Mouse (Mus musculus) testis, adult 2 months (tissue): ENCODE measurements around the gene Apex2. TPM values are rescaled to one million over a fixed set of nuclear protein-coding genes. Genes with fewer than 3 reads are reported as not detected.

ENCODE experiments used
- H3K27ac ChIP-seq: fragments of 200-500 bp; 2 replicates; pipeline ENCODE4 v1.5.1; 2012; ENCODE audit warnings: low read depth, low read length; ENCODE audit not compliant: control insufficient read depth, insufficient read depth
- H3K27me3 ChIP-seq: fragments of 200-500 bp; 2 replicates; pipeline ENCODE4 v1.6.1; 2012; ENCODE audit warnings: mild to moderate bottlenecking, low read length, moderate library complexity; ENCODE audit not compliant: control insufficient read depth, insufficient read depth
- H3K36me3 ChIP-seq: fragments of 200-500 bp; 2 replicates; pipeline ENCODE4 v1.6.1; 2012; ENCODE audit warnings: mild to moderate bottlenecking, low read length; ENCODE audit not compliant: control insufficient read depth, insufficient read depth
- H3K4me1 ChIP-seq: fragments of 200-500 bp; 2 replicates; pipeline ENCODE4 v1.6.1; 2012; ENCODE audit warnings: low read length; ENCODE audit not compliant: control insufficient read depth, insufficient read depth
- H3K4me3 ChIP-seq: fragments of 200-500 bp; 2 replicates; pipeline ENCODE4 v1.5.1; 2012; ENCODE audit warnings: low read depth, mild to moderate bottlenecking, low read length, moderate library complexity, mixed read lengths; ENCODE audit not compliant: control insufficient read depth
- CTCF ChIP-seq: fragments of 200-500 bp; IDR thresholded peaks from 2 replicates; pipeline ENCODE4 v1.5.1; 2012; ENCODE audit warnings: low read depth, mild to moderate bottlenecking, inconsistent platforms, low read length, moderate library complexity; ENCODE audit not compliant: control insufficient read depth, insufficient read depth, insufficient replicate concordance
- POLR2A ChIP-seq: fragments of 200-500 bp; IDR thresholded peaks from 2 replicates; pipeline ENCODE4 v1.6.1; 2012; ENCODE audit warnings: low read depth, mild to moderate bottlenecking, inconsistent platforms, low read length, moderate library complexity; ENCODE audit not compliant: control insufficient read depth
- polyA plus RNA-seq: library from polyadenylated mRNA; depleted of rRNA; stranded (reverse); fragments of >200 nt; gene quantifications from 2 replicates; pipeline ENCODE4 v1.2.3, GENCODE M21; 2012

Gene Apex2
- polyA plus RNA-seq, 1 experiment: 2.8 TPM

DNA sequence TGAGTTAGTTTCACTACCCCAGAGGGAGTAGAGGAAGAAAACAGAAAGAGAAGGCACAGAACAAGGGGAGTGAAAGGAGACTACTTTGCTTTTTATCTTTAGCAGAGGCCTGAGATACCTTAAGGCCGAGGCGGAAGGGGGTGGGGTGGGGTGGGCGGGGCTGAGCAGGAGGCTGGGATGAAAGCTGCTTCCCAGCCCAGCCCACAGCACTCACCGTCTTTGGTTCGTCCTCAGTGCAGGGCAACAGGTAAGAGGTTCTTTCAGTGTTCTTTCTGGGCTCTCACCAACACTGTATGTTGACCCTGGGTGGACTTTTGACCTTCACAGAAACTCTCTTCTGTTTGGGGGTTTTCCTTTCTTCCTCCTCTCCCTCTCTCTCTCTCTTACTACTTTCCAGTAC, 42.4 kb downstream of the Apex2 start, which contains the start of gene Alas2:
Gene Alas2, plus strand, starts transcription at position 137 of the 400 bp plus-strand sequence.
- no peaks in the 10 kb centered on the region for H3K4me1 ChIP-seq
- no peaks in the 10 kb centered on the region for H3K27me3 ChIP-seq
- TF ChIP-seq CTCF (no peak), POLR2A (no peak)
- H3K27ac ChIP-seq: no peak within 1 kb of the TSS
- H3K36me3 ChIP-seq: no peaks in the 10 kb centered on the region
- no peak within 1 kb of the TSS for H3K4me3 ChIP-seq

DNA sequence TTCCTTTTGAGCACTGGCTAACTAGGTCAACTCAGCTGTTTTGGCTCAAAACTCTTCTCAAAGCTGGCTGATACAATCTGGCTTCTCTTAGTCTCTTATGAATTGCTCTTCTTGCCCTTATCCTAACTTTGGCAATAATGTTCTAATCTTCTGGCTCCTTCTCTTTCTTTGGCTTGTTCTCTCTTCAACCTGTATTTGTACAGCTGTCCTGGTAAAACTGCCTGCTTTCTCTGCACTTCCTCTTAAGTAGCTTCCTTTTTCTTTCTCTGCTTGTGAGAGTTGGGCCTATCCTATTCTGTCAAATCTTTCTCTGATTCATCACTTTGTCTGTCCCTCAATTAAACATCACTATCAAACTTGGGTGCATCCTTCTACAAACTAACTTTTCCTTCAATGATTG, 48.0 kb downstream of the Apex2 start:
- no peak overlapping the region for H3K4me3 ChIP-seq
- no peaks in the 10 kb centered on the region for H3K27me3 ChIP-seq
- TF ChIP-seq POLR2A (no peak), CTCF (no peak)
- H3K27ac ChIP-seq: no peak overlapping the region
- no peaks in the 10 kb centered on the region for H3K36me3 ChIP-seq
- no peaks in the 10 kb centered on the region for H3K4me1 ChIP-seq

DNA sequence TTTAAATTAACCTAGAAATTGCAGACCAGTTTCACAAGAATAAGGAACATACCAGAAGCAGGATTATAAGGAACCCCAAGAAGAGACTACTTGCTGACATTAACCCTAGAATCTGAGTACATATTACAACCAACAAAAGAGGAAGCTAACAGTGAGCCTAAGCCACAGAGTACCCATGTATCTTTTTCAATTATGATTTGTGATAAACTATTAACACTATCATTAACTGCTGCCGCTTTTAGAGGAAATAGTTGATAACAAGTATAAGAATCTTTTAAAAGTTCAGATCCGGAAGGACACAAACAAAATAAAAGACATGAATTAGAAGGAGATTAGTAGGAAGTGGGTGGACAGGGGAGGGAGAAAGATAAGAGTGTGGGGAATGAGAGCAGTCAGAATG, 49.6 kb downstream of the Apex2 start:
- TF ChIP-seq POLR2A (no peak), CTCF (no peak)
- Histone ChIP-seq H3K4me1 (no peaks in the 10 kb centered on the region), H3K27me3 (no peaks in the 10 kb centered on the region), H3K4me3 (no peak overlapping the region), H3K27ac (no peak overlapping the region), H3K36me3 (no peaks in the 10 kb centered on the region)

DNA sequence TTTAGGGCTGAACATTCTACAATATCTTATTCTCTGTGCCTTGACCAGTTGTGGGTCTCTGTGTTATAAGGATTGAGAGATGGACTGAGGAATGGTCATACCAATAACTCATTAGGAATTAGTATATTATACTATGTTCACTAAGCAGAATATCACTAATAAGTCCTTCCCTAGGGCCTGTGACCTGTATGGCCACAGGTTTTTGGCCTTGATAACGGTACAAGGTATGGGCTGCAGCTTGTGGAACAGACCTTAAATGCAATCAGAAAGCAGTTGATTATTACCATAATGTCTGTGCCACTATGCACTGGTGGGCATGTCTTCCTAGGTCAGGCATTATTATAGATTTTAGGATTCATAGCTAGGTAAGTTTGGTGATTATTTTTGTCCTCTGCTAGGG, 73.2 kb downstream of the Apex2 start:
- no peak overlapping the region for H3K27ac ChIP-seq
- H3K4me1 ChIP-seq: no peaks in the 10 kb centered on the region
- H3K27me3 ChIP-seq: no peaks in the 10 kb centered on the region
- TF ChIP-seq POLR2A: no peak
- no peaks in the 10 kb centered on the region for H3K36me3 ChIP-seq
- H3K4me3 ChIP-seq: no peak overlapping the region

DNA sequence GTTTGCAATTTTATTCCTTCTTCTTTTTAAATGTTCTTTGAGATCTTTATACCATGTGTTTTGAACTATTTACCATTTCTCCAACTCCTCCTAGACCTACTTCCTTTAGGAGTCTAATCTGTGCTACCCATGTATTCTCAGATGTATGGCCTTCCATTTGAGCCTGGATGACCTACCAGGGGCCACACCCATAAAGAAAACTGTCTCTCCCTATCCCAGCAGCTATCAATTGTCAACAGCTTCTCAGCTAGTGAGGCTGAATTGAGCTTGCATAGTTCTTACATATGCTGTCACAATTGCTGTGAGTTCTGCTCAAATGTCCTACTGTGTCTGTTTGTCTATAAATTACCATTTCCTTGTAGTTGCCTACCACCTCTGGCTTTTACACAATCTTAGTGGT, 73.7 kb downstream of the Apex2 start:
- Histone ChIP-seq H3K27ac (no peak overlapping the region), H3K4me3 (no peak overlapping the region), H3K4me1 (no peaks in the 10 kb centered on the region), H3K36me3 (no peaks in the 10 kb centered on the region), H3K27me3 (no peaks in the 10 kb centered on the region)
- no peak for TF ChIP-seq CTCF
- TF ChIP-seq POLR2A: no peak

DNA sequence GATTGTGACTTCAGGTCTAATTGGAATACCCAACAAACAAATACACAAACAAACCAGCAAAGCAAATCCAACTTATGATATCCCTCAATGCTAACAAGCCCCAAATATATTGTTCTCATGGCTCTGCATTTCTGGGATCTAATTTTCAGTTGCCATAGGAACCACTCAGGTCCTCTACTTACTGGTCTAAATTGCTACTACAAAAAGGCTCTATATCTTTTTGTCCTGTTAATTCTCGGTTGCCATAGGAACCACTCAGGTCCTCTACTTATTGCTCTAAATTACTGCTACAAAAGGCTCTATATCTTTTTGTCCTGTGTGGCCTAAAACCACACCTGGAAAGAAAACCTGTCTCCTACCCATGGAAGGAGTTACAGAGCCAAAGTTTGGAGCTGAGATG, 75.5 kb downstream of the Apex2 start:
- Histone ChIP-seq H3K4me1 (no peaks in the 10 kb centered on the region), H3K36me3 (no peaks in the 10 kb centered on the region), H3K4me3 (no peak overlapping the region), H3K27ac (no peak overlapping the region), H3K27me3 (no peaks in the 10 kb centered on the region)
- TF ChIP-seq POLR2A (no peak), CTCF (no peak)

DNA sequence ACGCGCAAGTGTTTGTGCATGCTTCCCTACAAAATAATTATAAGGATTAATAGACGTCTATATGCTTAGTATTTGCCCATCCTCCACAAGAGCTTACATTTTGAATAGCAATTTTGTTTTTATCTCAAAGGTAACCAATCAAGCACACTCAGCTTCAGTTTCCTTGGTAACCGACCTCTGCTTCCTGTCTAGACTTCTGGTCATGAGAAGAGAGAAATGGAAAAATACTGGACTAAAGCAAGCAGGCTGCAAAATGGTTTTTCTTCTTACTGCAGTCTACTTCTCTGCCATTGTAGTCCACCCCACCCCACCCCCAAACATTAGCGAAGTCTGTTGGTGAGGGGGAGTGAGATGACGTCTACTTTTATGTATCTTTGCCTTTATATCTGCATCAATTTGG, 78.4 kb downstream of the Apex2 start:
- no peak overlapping the region for H3K27ac ChIP-seq
- TF ChIP-seq CTCF (no peak), POLR2A (no peak)
- H3K27me3 ChIP-seq: no peaks in the 10 kb centered on the region
- no peaks in the 10 kb centered on the region for H3K36me3 ChIP-seq
- H3K4me3 ChIP-seq: no peak overlapping the region
- no peaks in the 10 kb centered on the region for H3K4me1 ChIP-seq

DNA sequence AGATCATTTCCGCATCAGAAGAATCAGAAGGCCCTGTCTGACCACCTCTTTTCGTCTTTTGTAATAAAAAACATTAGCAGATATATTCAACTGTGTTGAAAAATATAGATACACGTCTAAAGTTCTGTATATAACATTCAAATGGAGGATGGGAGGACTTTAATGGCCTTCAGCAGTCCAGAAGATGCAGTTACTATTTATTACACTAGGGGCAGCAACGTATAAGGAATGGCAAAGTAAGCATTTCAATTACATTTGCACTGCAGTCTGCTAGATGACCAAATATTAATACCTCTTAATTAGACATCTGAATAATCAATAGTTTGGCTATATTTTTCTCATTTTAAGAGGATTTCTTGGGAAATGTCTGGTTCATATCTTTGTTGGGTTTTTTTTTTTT, 79.0 kb downstream of the Apex2 start:
- no peak for TF ChIP-seq CTCF
- no peak for TF ChIP-seq POLR2A
- Histone ChIP-seq H3K4me3 (no peak overlapping the region), H3K27me3 (no peaks in the 10 kb centered on the region), H3K4me1 (no peaks in the 10 kb centered on the region), H3K27ac (no peak overlapping the region), H3K36me3 (no peaks in the 10 kb centered on the region)
